Mouse (Mus musculus): ENCODE measurements around the gene Dhx37. TPM values are rescaled to one million over a fixed set of nuclear protein-coding genes. Genes with fewer than 3 reads are reported as not detected.

The Dhx37 gene
- total RNA-seq, 1 experiment: 24.7 TPM

DNA sequence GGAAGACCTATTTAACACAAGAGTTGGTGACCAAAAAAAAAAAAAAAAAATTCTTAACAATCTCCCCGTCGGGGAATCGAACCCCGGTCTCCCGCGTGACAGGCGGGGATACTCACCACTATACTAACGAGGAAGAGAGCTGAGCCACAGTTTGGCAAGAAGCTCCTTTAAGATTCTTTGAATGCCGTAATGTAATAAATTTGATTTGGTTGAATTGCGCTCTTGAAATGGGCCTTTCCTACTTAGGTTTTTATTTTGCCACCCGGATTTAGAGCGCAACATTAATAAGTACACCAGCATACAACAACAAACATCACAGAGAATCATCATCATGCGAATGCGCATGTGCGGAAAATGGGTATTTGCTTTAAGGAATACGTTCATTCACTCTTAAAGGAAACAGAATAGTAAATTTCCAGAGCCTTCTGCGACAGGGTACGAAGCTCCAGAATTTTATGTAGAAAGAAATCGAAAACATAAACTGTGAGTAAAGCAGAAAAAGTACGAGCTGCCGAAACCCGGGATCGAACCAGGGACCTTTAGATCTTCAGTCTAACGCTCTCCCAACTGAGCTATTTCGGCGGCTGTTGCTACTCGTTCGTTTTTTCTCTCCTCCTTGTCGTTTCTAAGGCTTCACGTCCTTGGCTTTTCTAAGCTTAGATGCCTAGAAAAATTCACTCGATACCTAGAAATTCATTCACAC is 28.2 kb downstream of the Dhx37 start:
- Histone ChIP-seq H3K36me3 (ENCODE audit: control insufficient read depth, insufficient read depth, low read length, poor library complexity, severe bottlenecking) (no peaks in the 10 kb centered on the region), H3K9ac (ENCODE audit: insufficient read depth, low read depth, low read length, poor library complexity, severe bottlenecking) (peak overlapping the region; percentile 70), H3K4me3 (ENCODE audit: insufficient read depth in 1 of 2, low read depth in 1 of 2, low read length in 2 of 2, poor library complexity in 1 of 2, severe bottlenecking in 1 of 2) (peak overlapping the region; percentile 73 to 83), H3K4me1 (ENCODE audit: control insufficient read depth in 2 of 2, insufficient read depth in 2 of 2, low read length in 2 of 2, poor library complexity in 1 of 2) (peaks cover 0 to 20% of the 10 kb centered on the region in 2 experiments; a peak in 1 of 4 replicates), H3K9me3 (ENCODE audit: control insufficient read depth, insufficient read depth, low read depth, low read length) (no peaks in the 10 kb centered on the region), H3K27ac (ENCODE audit: insufficient read depth, low read depth, low read length, poor library complexity, severe bottlenecking) (peak overlapping the region; percentile 16; the same call in 1 of the 2 replicates)
- in situ Hi-C loops (cut with MboI; ENCODE audit: low sequenced_read_pairs in 2 of 2, unreplicated experiment in 2 of 2): no loop called here
- peak; percentile 84 for DNase-seq (ENCODE audit: low read depth, low spot score)
- TF ChIP-seq ZNF384 (IDR thresholded peaks at IDR 0.05; ENCODE audit: low read depth, low read length) (peak; percentile 98), ZC3H11A (IDR thresholded peaks at IDR 0.05; ENCODE audit: borderline replicate concordance, low read depth, low read length) (no peak), CHD2 (IDR thresholded peaks at IDR 0.05; ENCODE audit: low read depth, low read length) (no peak), MAFK (IDR thresholded peaks at IDR 0.05; ENCODE audit: insufficient read depth, low read depth, low read length) (peak; percentile 93), HCFC1 (IDR thresholded peaks at IDR 0.05; ENCODE audit: borderline replicate concordance, insufficient read depth, low read length) (peak; percentile 56; the same call in 1 of the 2 replicates)

DNA sequence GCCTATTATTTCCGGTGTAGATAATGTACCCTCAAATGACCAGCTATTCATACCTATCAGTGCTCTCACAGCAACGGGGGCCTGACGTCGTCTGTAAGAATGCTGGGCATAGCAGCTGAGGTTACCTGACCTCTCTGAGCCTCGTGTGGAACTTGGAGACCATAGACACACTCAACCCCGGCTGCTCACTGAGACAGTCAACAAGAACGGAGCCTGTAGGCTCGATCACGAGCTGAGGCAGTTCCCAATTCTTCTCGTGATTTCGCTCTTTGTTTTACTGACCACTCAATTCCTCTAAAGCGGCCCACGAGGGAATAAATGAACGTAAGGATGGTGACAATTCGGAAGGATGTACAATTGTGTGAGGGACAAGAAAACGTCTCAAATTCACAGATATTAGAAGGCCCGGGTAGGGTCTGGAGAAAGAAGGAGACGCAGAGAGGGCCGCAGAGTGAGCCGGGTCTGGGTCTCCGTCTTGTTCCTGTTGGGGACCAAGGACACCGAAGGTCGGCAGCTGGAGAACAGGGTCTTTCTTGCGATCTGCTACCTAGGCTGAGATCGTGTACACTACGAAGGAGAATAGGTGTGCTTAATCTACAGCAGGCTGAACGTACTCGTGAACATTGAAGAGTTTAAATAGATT is 28.9 kb downstream of the Dhx37 start:
- Histone ChIP-seq H3K4me1 (ENCODE audit: control insufficient read depth in 2 of 2, insufficient read depth in 2 of 2, low read length in 2 of 2, poor library complexity in 1 of 2) (peaks cover 0 to 19% of the 10 kb centered on the region in 2 experiments; a peak in 1 of 4 replicates), H3K9ac (ENCODE audit: insufficient read depth, low read depth, low read length, poor library complexity, severe bottlenecking) (peak overlapping the region; percentile 70), H3K9me3 (ENCODE audit: control insufficient read depth, insufficient read depth, low read depth, low read length) (no peaks in the 10 kb centered on the region), H3K4me3 (ENCODE audit: insufficient read depth in 1 of 2, low read depth in 1 of 2, low read length in 2 of 2, poor library complexity in 1 of 2, severe bottlenecking in 1 of 2) (peak overlapping the region; percentile 73 to 83), H3K27ac (ENCODE audit: insufficient read depth, low read depth, low read length, poor library complexity, severe bottlenecking) (no peak overlapping the region), H3K36me3 (ENCODE audit: control insufficient read depth, insufficient read depth, low read length, poor library complexity, severe bottlenecking) (no peaks in the 10 kb centered on the region)
- TF ChIP-seq CHD2 (IDR thresholded peaks at IDR 0.05; ENCODE audit: low read depth, low read length) (no peak), ZNF384 (IDR thresholded peaks at IDR 0.05; ENCODE audit: low read depth, low read length) (no peak), HCFC1 (IDR thresholded peaks at IDR 0.05; ENCODE audit: borderline replicate concordance, insufficient read depth, low read length) (no peak), ZC3H11A (IDR thresholded peaks at IDR 0.05; ENCODE audit: borderline replicate concordance, low read depth, low read length) (no peak), MAFK (IDR thresholded peaks at IDR 0.05; ENCODE audit: insufficient read depth, low read depth, low read length) (no peak)
- in situ Hi-C loops (cut with MboI; ENCODE audit: low sequenced_read_pairs in 2 of 2, unreplicated experiment in 2 of 2): no loop called here
- peak; percentile 63 for DNase-seq (ENCODE audit: low read depth, low spot score)

DNA sequence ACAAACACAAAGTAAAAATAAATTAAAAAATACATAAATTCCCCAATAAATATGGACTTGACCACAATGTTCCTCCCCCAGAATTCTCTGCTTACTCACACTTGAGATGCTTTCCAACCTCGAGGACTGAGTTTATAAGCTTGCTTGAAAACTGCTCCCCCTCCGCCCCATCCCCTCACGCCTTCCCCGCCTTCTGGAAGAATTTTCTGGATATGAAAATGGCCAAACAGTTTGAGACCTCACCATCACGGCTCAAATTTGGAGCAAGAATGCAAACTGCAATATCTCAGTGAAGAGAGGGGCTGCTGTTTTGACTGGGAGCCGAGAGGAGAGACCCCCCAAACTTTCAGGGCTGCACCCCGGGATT is 29.4 kb downstream of the Dhx37 start:
- in situ Hi-C loops (cut with MboI; ENCODE audit: low sequenced_read_pairs in 2 of 2, unreplicated experiment in 2 of 2): no loop called here
- Histone ChIP-seq H3K27ac (ENCODE audit: insufficient read depth, low read depth, low read length, poor library complexity, severe bottlenecking) (no peak overlapping the region), H3K9ac (ENCODE audit: insufficient read depth, low read depth, low read length, poor library complexity, severe bottlenecking) (peak overlapping the region; percentile 70), H3K4me1 (ENCODE audit: control insufficient read depth in 2 of 2, insufficient read depth in 2 of 2, low read length in 2 of 2, poor library complexity in 1 of 2) (peaks cover 0 to 19% of the 10 kb centered on the region in 2 experiments; a peak in 1 of 4 replicates), H3K36me3 (ENCODE audit: control insufficient read depth, insufficient read depth, low read length, poor library complexity, severe bottlenecking) (no peaks in the 10 kb centered on the region), H3K4me3 (ENCODE audit: insufficient read depth in 1 of 2, low read depth in 1 of 2, low read length in 2 of 2, poor library complexity in 1 of 2, severe bottlenecking in 1 of 2) (peak overlapping the region; percentile 73 to 83), H3K9me3 (ENCODE audit: control insufficient read depth, insufficient read depth, low read depth, low read length) (no peaks in the 10 kb centered on the region)
- TF ChIP-seq MAFK (IDR thresholded peaks at IDR 0.05; ENCODE audit: insufficient read depth, low read depth, low read length) (no peak), ZNF384 (IDR thresholded peaks at IDR 0.05; ENCODE audit: low read depth, low read length) (no peak), ZC3H11A (IDR thresholded peaks at IDR 0.05; ENCODE audit: borderline replicate concordance, low read depth, low read length) (no peak), CHD2 (IDR thresholded peaks at IDR 0.05; ENCODE audit: low read depth, low read length) (no peak), HCFC1 (IDR thresholded peaks at IDR 0.05; ENCODE audit: borderline replicate concordance, insufficient read depth, low read length) (no peak)
- no peak for DNase-seq (ENCODE audit: low read depth, low spot score)

DNA sequence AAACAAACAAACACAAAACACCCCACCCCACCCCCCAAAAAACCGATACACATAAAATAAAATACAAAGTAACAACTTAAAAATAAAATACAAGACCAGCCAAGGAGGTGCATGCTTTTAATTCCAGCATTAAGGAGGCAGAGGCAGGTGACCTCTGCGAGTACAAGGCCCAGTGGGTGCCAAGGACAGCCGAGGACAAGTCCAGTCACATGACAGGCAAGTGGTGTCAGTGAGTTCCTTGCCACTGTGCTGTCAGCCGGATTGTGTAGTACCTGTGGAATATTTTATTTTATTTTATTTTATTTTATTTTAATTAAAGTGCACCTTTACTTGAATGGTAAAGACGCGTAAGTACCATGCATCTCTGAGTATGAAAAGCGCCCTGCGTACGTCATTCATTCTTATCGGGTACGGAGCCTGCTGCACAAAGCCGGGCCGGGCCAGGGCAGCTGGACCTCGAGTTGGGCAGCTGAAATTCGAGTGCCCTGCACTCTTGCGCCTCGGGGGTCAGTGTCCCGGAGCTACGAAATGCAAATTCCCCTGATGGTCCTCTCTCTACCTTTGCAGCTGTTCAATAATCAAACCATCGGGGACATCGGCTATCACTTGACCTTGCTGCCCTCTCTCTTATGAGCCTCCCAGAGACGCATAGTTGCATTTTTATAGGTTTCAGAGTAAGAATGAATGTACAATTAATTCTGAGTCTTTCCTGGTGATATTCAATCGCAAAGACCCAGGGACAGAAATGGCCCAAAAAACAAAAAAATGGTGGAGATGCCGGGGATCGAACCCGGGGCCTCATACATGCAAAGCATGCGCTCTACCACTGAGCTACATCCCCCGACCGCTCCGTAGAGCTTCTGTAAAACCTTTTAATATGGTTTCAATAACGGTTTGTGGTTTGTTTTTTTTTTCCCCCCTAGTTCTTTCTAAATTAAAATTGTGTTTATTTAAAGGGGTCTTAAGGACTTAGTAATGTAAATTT is 30.1 kb downstream of the Dhx37 start:
- in situ Hi-C loops (cut with MboI; ENCODE audit: low sequenced_read_pairs in 2 of 2, unreplicated experiment in 2 of 2): no loop called here
- H3K4me1 ChIP-seq (ENCODE audit: control insufficient read depth in 2 of 2, insufficient read depth in 2 of 2, low read length in 2 of 2, poor library complexity in 1 of 2): peaks cover 0 to 19% of the 10 kb centered on the region in 2 experiments; a peak in 1 of 4 replicates
- H3K27ac ChIP-seq (ENCODE audit: insufficient read depth, low read depth, low read length, poor library complexity, severe bottlenecking): no peak overlapping the region
- peak overlapping the region; percentile 48 to 83 for H3K4me3 ChIP-seq (ENCODE audit: insufficient read depth in 1 of 2, low read depth in 1 of 2, low read length in 2 of 2, poor library complexity in 1 of 2, severe bottlenecking in 1 of 2)
- peak; percentile 62 for DNase-seq (ENCODE audit: low read depth, low spot score)
- TF ChIP-seq MAFK (IDR thresholded peaks at IDR 0.05; ENCODE audit: insufficient read depth, low read depth, low read length) (peak; percentile 90), ZNF384 (IDR thresholded peaks at IDR 0.05; ENCODE audit: low read depth, low read length) (peak; percentile 97), ZC3H11A (IDR thresholded peaks at IDR 0.05; ENCODE audit: borderline replicate concordance, low read depth, low read length) (no peak), HCFC1 (IDR thresholded peaks at IDR 0.05; ENCODE audit: borderline replicate concordance, insufficient read depth, low read length) (no peak), CHD2 (IDR thresholded peaks at IDR 0.05; ENCODE audit: low read depth, low read length) (no peak)
- H3K36me3 ChIP-seq (ENCODE audit: control insufficient read depth, insufficient read depth, low read length, poor library complexity, severe bottlenecking): no peaks in the 10 kb centered on the region
- no peaks in the 10 kb centered on the region for H3K9me3 ChIP-seq (ENCODE audit: control insufficient read depth, insufficient read depth, low read depth, low read length)
- peak overlapping the region; percentile 20; the same call in 1 of the 2 replicates for H3K9ac ChIP-seq (ENCODE audit: insufficient read depth, low read depth, low read length, poor library complexity, severe bottlenecking)
